Comparison of ENCODE assay signal across 14 mouse cellular contexts in genomic region chr4:127377344-127377743, GRCm38 (mm10). TPM values are rescaled to one million over a fixed set of nuclear protein-coding genes. Genes with fewer than 3 reads are reported as not detected.
DNase-seq lines count a peak whose midpoint lies in the region; ATAC-seq and TF ChIP-seq lines count a peak whose summit lies in the region.
"Had no signal": no experiment of that assay in that cellular context is flagged by ENCODE, and none has a peak within 500 bp of the region (broad histone marks: within the 10 kb centered on the region; RNA-seq: fewer than 3 reads in every experiment).

No protein-coding gene starts in this region.

- no peak overlapping the region for H3K9ac ChIP-seq in hindbrain, postnatal 0 days (replicated peaks; ENCODE audit: low read length)
- no peak overlapping the region for H3K9ac ChIP-seq in hindbrain, embryonic 12.5 days
- H3K9ac ChIP-seq: hindbrain, embryonic 14.5 days; stomach, embryonic 15.5 days had no signal

- H3K9me3 ChIP-seq in hindbrain, postnatal 0 days (ENCODE audit: low read length): no peaks in the 10 kb centered on the region
- H3K9me3 ChIP-seq in hindbrain, embryonic 12.5 days (replicated peaks): no peaks in the 10 kb centered on the region
- H3K9me3 ChIP-seq: megakaryocyte, embryonic 14.5 days; stomach, embryonic 15.5 days had no signal

- no peak overlapping the region for H3K27ac ChIP-seq in hindbrain, postnatal 0 days
- no peak overlapping the region for H3K27ac ChIP-seq in hindbrain, embryonic 12.5 days
- H3K27ac ChIP-seq: hindbrain, embryonic 14.5 days; stomach, embryonic 15.5 days had no signal

- no peaks in the 10 kb centered on the region for H3K27me3 ChIP-seq in hindbrain, postnatal 0 days (ENCODE audit: insufficient read depth, low read length)
- peaks cover 2% of the 10 kb centered on the region for H3K27me3 ChIP-seq in hindbrain, embryonic 12.5 days
- H3K27me3 ChIP-seq: megakaryocyte, embryonic 14.5 days; stomach, embryonic 15.5 days had no signal

- ATAC-seq in hindbrain, postnatal 0 days: no peak
- no peak for ATAC-seq in hindbrain, embryonic 12.5 days (ENCODE audit: low FRiP score)
- peak; percentile 70 for ATAC-seq in megakaryocyte progenitor cell, adult 5-6 weeks (replicated peaks; ENCODE audit: poor library complexity)
- ATAC-seq: activated CD4-positive, CD25-positive, alpha-beta regulatory T cell, adult 4 months had no signal

- TF ChIP-seq CTCF in hindbrain, postnatal 0 days (IDR thresholded peaks at IDR 0.05; ENCODE audit: low read depth): peak; percentile 63

- 0 out of 2 replicates have a peak, but pooled peaks cover 7% of the 10 kb centered on the region for H3K4me1 ChIP-seq in hindbrain, postnatal 0 days (ENCODE audit: insufficient read depth, low read length)
- H3K4me1 ChIP-seq in hindbrain, embryonic 12.5 days: peaks cover 19% of the 10 kb centered on the region
- H3K4me1 ChIP-seq: megakaryocyte, embryonic 14.5 days had no signal

- no peak overlapping the region for H3K4me2 ChIP-seq in hindbrain, postnatal 0 days (ENCODE audit: low read depth, low read length)
- no peak overlapping the region for H3K4me2 ChIP-seq in hindbrain, embryonic 12.5 days (replicated peaks)
- H3K4me2 ChIP-seq: hindbrain, embryonic 14.5 days; stomach, embryonic 15.5 days had no signal

- H3K4me3 ChIP-seq in hindbrain, postnatal 0 days (ENCODE audit: low read length): no peak overlapping the region
- H3K4me3 ChIP-seq in hindbrain, embryonic 12.5 days: no peak overlapping the region
- H3K4me3 ChIP-seq: megakaryocyte, embryonic 14.5 days; stomach, embryonic 15.5 days had no signal

- no peaks in the 10 kb centered on the region for H3K36me3 ChIP-seq in hindbrain, postnatal 0 days (ENCODE audit: insufficient read depth, low read length)
- H3K36me3 ChIP-seq in hindbrain, embryonic 12.5 days: no peaks in the 10 kb centered on the region
- H3K36me3 ChIP-seq: stomach, embryonic 15.5 days had no signal

- WGBS in hindbrain, postnatal 0 days: 34% methylated on average over 4 of the region's 4 CpGs
- WGBS in hindbrain, embryonic 12.5 days: 32% methylated on average over 4 of the region's 4 CpGs

- no peak for DNase-seq in hindbrain, postnatal 0 days (ENCODE audit: low spot score)
- DNase-seq in 416B (ENCODE audit: low read depth): peak; percentile 27
- peak; percentile 60 for DNase-seq in ES-CJ7 (ENCODE audit: low read depth, low spot score)
- no peak for DNase-seq in right cerebral cortex, postnatal 10 days (ENCODE audit: low spot score in 2 of 2)
- no peak for DNase-seq in spleen, adult 12 weeks (ENCODE audit: low spot score)
- DNase-seq: embryo, embryonic 11 days had no signal

RNA-seq across cellular contexts. Expression of gene Gjb5, which starts 19.4 kb away (rescaled TPM):
- 0.40 and 0.73 TPM in 2 replicates for total RNA-seq in hindbrain, postnatal 0 days (2014; rRNA removed)
- 0.51 and 0.57 TPM in 2 replicates for polyA plus RNA-seq in hindbrain, postnatal 0 days (2015; fragmentation: Nextera tagmentation; extraction: Ambion mirVana)
- 0.30 and 0.44 TPM in 2 replicates for polyA plus RNA-seq in hindbrain, embryonic 12.5 days (2016; fragmentation: Nextera tagmentation; extraction: Ambion mirVana)
- not detected in 2 replicates for total RNA-seq in megakaryocyte progenitor cell, adult 5-6 weeks (2015)
- total RNA-seq in megakaryocyte progenitor cell, adult 5-6 weeks (2017): not detected in 2 replicates
- total RNA-seq: layer of hippocampus, postnatal 14 days; neutrophil, adult 5-6 weeks had no signal
- polyA plus RNA-seq: activated CD4-positive, CD25-positive, alpha-beta regulatory T cell, adult 4 months had no signal

RNA-seq across cellular contexts. Expression of gene Gjb4, which starts 23.5 kb away (rescaled TPM):
- total RNA-seq in hindbrain, postnatal 0 days (2014; rRNA removed): not detected in 2 replicates
- polyA plus RNA-seq in hindbrain, postnatal 0 days (2015; fragmentation: Nextera tagmentation; extraction: Ambion mirVana): not detected in 2 replicates
- polyA plus RNA-seq in hindbrain, embryonic 12.5 days (2016; fragmentation: Nextera tagmentation; extraction: Ambion mirVana): 0.19 and 0.36 TPM in 2 replicates
- not detected in 2 replicates for total RNA-seq in megakaryocyte progenitor cell, adult 5-6 weeks (2015)
- not detected in 2 replicates for total RNA-seq in megakaryocyte progenitor cell, adult 5-6 weeks (2017)
- total RNA-seq: layer of hippocampus, postnatal 14 days; neutrophil, adult 5-6 weeks had no signal
- polyA plus RNA-seq: activated CD4-positive, CD25-positive, alpha-beta regulatory T cell, adult 4 months had no signal

RNA-seq across cellular contexts. Expression of gene Gjb3, which starts 46.7 kb away (rescaled TPM):
- 0.21 and 0.83 TPM in 2 replicates for total RNA-seq in hindbrain, postnatal 0 days (2014; rRNA removed)
- polyA plus RNA-seq in hindbrain, postnatal 0 days (2015; fragmentation: Nextera tagmentation; extraction: Ambion mirVana): 0.44 and 0.59 TPM in 2 replicates
- polyA plus RNA-seq in hindbrain, embryonic 12.5 days (2016; fragmentation: Nextera tagmentation; extraction: Ambion mirVana): 0.33 and 0.46 TPM in 2 replicates
- 0.59 and 2.3 TPM in 2 replicates for total RNA-seq in megakaryocyte progenitor cell, adult 5-6 weeks (2015)
- 0.74 and 3.0 TPM in 2 replicates for total RNA-seq in megakaryocyte progenitor cell, adult 5-6 weeks (2017)
- total RNA-seq: neutrophil, adult 5-6 weeks had no signal
- polyA plus RNA-seq: activated CD4-positive, CD25-positive, alpha-beta regulatory T cell, adult 4 months; hindbrain, embryonic 14.5 days had no signal

Comparison
In these comparisons a context has a peak if more than half of its experiments do, and no peak if none do; other contexts are left out.
1. DNase-seq: peak in 416B (single experiment) and ES-CJ7 (single experiment); none in hindbrain, postnatal 0 days (single experiment), right cerebral cortex, postnatal 10 days (0 of 2) and spleen, adult 12 weeks (single experiment).